ENCODE assay signal across 8 mouse cellular contexts in the genomic region with DNA sequence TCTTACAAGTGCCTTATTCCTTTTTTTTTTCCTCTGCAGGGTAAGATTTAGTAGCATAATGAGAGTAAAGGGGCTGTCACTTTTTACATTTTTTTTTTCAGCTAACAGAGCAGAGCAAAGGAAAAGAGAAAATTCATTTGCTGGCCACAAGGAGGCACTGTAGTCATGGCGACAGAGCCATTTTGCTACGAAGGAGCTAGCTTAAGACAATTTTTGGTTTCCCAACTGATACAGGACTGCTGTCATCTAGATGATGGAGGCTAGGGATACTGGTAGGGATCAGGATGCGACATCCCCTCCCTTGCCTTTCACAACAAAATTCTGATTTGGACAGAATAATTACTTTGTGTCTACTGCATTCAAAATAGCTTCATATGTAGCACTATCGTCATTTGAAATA.
DNase-seq lines count a peak whose midpoint lies in the region.

No protein-coding gene starts in this region.

- peak; percentile 2 for DNase-seq in adrenal gland, postnatal 25 days
- no peak for DNase-seq in adrenal gland, adult 18-20 months (ENCODE audit: low spot score in 2 of 2)
- peak; percentile 1 to 20 for DNase-seq in kidney, postnatal 25 days
- DNase-seq in kidney, adult 9 months = no peak
- peak; percentile 44 for DNase-seq in ES-CJ7 (ENCODE audit: low read depth, low spot score)
- peak; percentile 33 for DNase-seq in forelimb bud, embryonic 11.5 days (ENCODE audit: low read depth, low spot score)
- DNase-seq in layer of hippocampus, adult 18-20 months (ENCODE audit: low spot score in 2 of 2) = no peak
- no peak for DNase-seq in frontal cortex, postnatal 25 days (ENCODE audit: low spot score in 2 of 2)

Comparison
In these comparisons a context has a peak if more than half of its experiments do, and no peak if none do; other contexts are left out.
1. DNase-seq: peak in adrenal gland, postnatal 25 days (single experiment), kidney, postnatal 25 days (2 of 2), ES-CJ7 (single experiment) and forelimb bud, embryonic 11.5 days (single experiment); none in adrenal gland, adult 18-20 months (0 of 2), kidney, adult 9 months (single experiment), layer of hippocampus, adult 18-20 months (0 of 2) and frontal cortex, postnatal 25 days (0 of 2).